In the genomic region with DNA sequence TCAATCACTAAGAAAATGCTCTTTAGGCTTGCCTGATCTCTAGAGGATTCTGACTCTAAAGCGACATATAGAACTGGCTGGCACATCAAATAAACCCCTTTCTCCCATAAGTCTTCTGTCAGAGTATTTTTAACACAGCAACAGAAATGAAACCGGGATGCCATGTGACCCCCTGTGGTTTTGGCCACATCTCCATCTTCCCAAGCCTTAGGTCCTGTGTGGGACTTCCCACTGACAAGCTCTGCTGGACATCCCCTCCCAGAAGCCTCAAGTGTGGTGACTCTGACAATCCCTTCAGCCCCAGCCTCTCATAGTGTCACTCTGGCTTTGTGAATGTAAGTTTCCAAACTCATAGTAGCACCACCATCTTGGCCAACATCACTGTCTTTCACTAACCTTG, we compare ENCODE assay signal across 23 mouse cellular contexts. TPM values are rescaled to one million over a fixed set of nuclear protein-coding genes. Genes with fewer than 3 reads are reported as not detected.
DNase-seq lines count a peak whose midpoint lies in the region; ATAC-seq lines count a peak whose summit lies in the region.
"Had no signal": no experiment of that assay in that cellular context is flagged by ENCODE, and none has a peak within 500 bp of the region (broad histone marks: within the 10 kb centered on the region; RNA-seq: fewer than 3 reads in every experiment).

No protein-coding gene starts in this region.

- ATAC-seq in common myeloid progenitor, adult 5-6 weeks (replicated peaks; ENCODE audit: low read depth, poor library complexity, severe bottlenecking) = 0 out of 2 replicates have a peak, but pooled peaks have one; percentile 16
- ATAC-seq in megakaryocyte, adult 5-6 weeks (ENCODE audit: poor library complexity, severe bottlenecking) = peak; percentile 43
- ATAC-seq in erythroblast, adult 5-6 weeks (replicated peaks; ENCODE audit: low FRiP score, poor library complexity, severe bottlenecking) = no peak
- ATAC-seq: forebrain, embryonic 13.5 days; forebrain, embryonic 16.5 days; hindbrain, postnatal 0 days; inflammation-experienced regulatory T-cells, adult 6 months had no signal

- peak; percentile 90 for DNase-seq in heart, adult 11 months
- DNase-seq in heart, adult 9 months (ENCODE audit: low spot score in 2 of 2) = no peak
- DNase-seq in kidney, adult 9 months = no peak
- DNase-seq in MN1 (ENCODE audit: low spot score) = no peak
- DNase-seq: adrenal gland, adult 8-10 months; adrenal gland, postnatal 25 days; cerebellum, adult 18-20 months; cerebellum, adult 9-10 months; cerebellum, postnatal 14 days; gastrocnemius, postnatal 10 days; gastrocnemius, postnatal 36 days; heart, postnatal 14 days; heart, postnatal 4 days had no signal

RNA-seq across cellular contexts. Expression of a gene that starts 31.3 kb away (rescaled TPM):
- 15.8 and 25.8 TPM in 2 replicates for total RNA-seq in common myeloid progenitor, adult 5-6 weeks (2017)
- 42.5 and 43.9 TPM in 2 replicates for total RNA-seq in megakaryocyte, adult 5-6 weeks (2015)
- 56.9 and 61.1 TPM in 2 replicates for total RNA-seq in megakaryocyte, adult 5-6 weeks (2017)
- 8.3 and 11.9 TPM in 2 replicates for total RNA-seq in erythroblast, adult 5-6 weeks (2015; ENCODE audit: low replicate concordance)
- total RNA-seq in erythroblast, adult 5-6 weeks (2017; ENCODE audit: low replicate concordance) = 5.4 and 9.1 TPM in 2 replicates

RNA-seq across cellular contexts. Expression of a gene that starts 42.0 kb away (rescaled TPM):
- 13.4 and 31.2 TPM in 2 replicates for total RNA-seq in common myeloid progenitor, adult 5-6 weeks (2017)
- total RNA-seq in megakaryocyte, adult 5-6 weeks (2015) = 21.6 and 23.0 TPM in 2 replicates
- 18.5 and 23.1 TPM in 2 replicates for total RNA-seq in megakaryocyte, adult 5-6 weeks (2017)
- 14.4 and 15.5 TPM in 2 replicates for total RNA-seq in erythroblast, adult 5-6 weeks (2015; ENCODE audit: low replicate concordance)
- total RNA-seq in erythroblast, adult 5-6 weeks (2017; ENCODE audit: low replicate concordance) = 5.4 and 12.4 TPM in 2 replicates

RNA-seq across cellular contexts. Expression of a gene that starts 57.1 kb away (rescaled TPM):
- 10.9 and 17.8 TPM in 2 replicates for total RNA-seq in common myeloid progenitor, adult 5-6 weeks (2017)
- total RNA-seq in megakaryocyte, adult 5-6 weeks (2015) = 35.6 and 42.6 TPM in 2 replicates
- 20.0 and 24.6 TPM in 2 replicates for total RNA-seq in megakaryocyte, adult 5-6 weeks (2017)
- 4.2 and 6.5 TPM in 2 replicates for total RNA-seq in erythroblast, adult 5-6 weeks (2015; ENCODE audit: low replicate concordance)
- total RNA-seq in erythroblast, adult 5-6 weeks (2017; ENCODE audit: low replicate concordance) = 7.7 and 8.8 TPM in 2 replicates

RNA-seq across cellular contexts. Expression of a gene that starts 58.3 kb away (rescaled TPM):
- not detected in 2 replicates for total RNA-seq in common myeloid progenitor, adult 5-6 weeks (2017)
- not detected in 2 replicates for total RNA-seq in megakaryocyte, adult 5-6 weeks (2015)
- total RNA-seq in megakaryocyte, adult 5-6 weeks (2017) = not detected in 2 replicates
- not detected in 2 replicates for total RNA-seq in erythroblast, adult 5-6 weeks (2015; ENCODE audit: low replicate concordance)
- total RNA-seq in erythroblast, adult 5-6 weeks (2017; ENCODE audit: low replicate concordance) = not detected in 2 replicates
- total RNA-seq: adrenal gland, adult 8-10 months; adrenal gland, postnatal 25 days; G1E; gastrocnemius, adult 18-20 months; gastrocnemius, postnatal 10 days; gastrocnemius, postnatal 36 days; heart, adult 18-20 months; heart, postnatal 14 days; heart, postnatal 4 days; hindbrain, postnatal 0 days had no signal
